In genomic region chr8:45540513-45540912, GRCm38 (mm10) we compare ENCODE assay signal across 22 mouse cellular contexts. TPM values are rescaled to one million over a fixed set of nuclear protein-coding genes. Genes with fewer than 3 reads are reported as not detected.
DNase-seq lines count a peak whose midpoint lies in the region; ATAC-seq and TF ChIP-seq lines count a peak whose summit lies in the region.
"Had no signal": no experiment of that assay in that cellular context is flagged by ENCODE, and none has a peak within 500 bp of the region (broad histone marks: within the 10 kb centered on the region; RNA-seq: fewer than 3 reads in every experiment).

No protein-coding gene starts in this region.

- peaks cover 15% of the 10 kb centered on the region for H3K4me1 ChIP-seq in hindbrain, embryonic 13.5 days (replicated peaks)
- no peaks in the 10 kb centered on the region for H3K4me1 ChIP-seq in hindbrain, embryonic 16.5 days (ENCODE audit: control insufficient read depth, insufficient read depth, low read depth, low read length)
- no peaks in the 10 kb centered on the region for H3K4me1 ChIP-seq in lung, postnatal 0 days (ENCODE audit: insufficient read depth, low read depth, low read length)
- H3K4me1 ChIP-seq in embryonic facial prominence, embryonic 10.5 days = peaks cover 25% of the 10 kb centered on the region
- H3K4me1 ChIP-seq in thymus, adult 2 months (replicated peaks; ENCODE audit: control insufficient read depth, insufficient read depth, low read length) = no peaks in the 10 kb centered on the region
- peaks cover 9% of the 10 kb centered on the region for H3K4me1 ChIP-seq in midbrain, embryonic 13.5 days (replicated peaks)
- H3K4me1 ChIP-seq: stomach, embryonic 15.5 days had no signal

- H3K27me3 ChIP-seq in hindbrain, embryonic 13.5 days = no peaks in the 10 kb centered on the region
- no peaks in the 10 kb centered on the region for H3K27me3 ChIP-seq in hindbrain, embryonic 16.5 days (replicated peaks; ENCODE audit: control insufficient read depth, insufficient read depth, low read length)
- H3K27me3 ChIP-seq in lung, postnatal 0 days (replicated peaks; ENCODE audit: insufficient read depth, low read length) = no peaks in the 10 kb centered on the region
- no peaks in the 10 kb centered on the region for H3K27me3 ChIP-seq in embryonic facial prominence, embryonic 10.5 days (replicated peaks; ENCODE audit: low read depth, poor library complexity, severe bottlenecking)
- no peaks in the 10 kb centered on the region for H3K27me3 ChIP-seq in thymus, adult 2 months (ENCODE audit: control insufficient read depth, insufficient read depth, low read length)
- H3K27me3 ChIP-seq in midbrain, embryonic 13.5 days = no peaks in the 10 kb centered on the region
- H3K27me3 ChIP-seq: midbrain, embryonic 12.5 days; neural tube, embryonic 12.5 days; stomach, embryonic 15.5 days had no signal

- 58% methylated on average over 5 of the region's 5 CpGs for WGBS in hindbrain, embryonic 13.5 days
- 64% methylated on average over 5 of the region's 5 CpGs for WGBS in hindbrain, embryonic 16.5 days
- WGBS in lung, postnatal 0 days = 39% methylated on average over 5 of the region's 5 CpGs
- WGBS in embryonic facial prominence, embryonic 10.5 days = 46% methylated on average over 5 of the region's 5 CpGs
- WGBS in thymus, adult 2 months = 91% methylated on average over 5 of the region's 5 CpGs
- 62% methylated on average over 5 of the region's 5 CpGs for WGBS in midbrain, embryonic 13.5 days

- H3K4me2 ChIP-seq in hindbrain, embryonic 13.5 days = no peak overlapping the region
- no peak overlapping the region for H3K4me2 ChIP-seq in hindbrain, embryonic 16.5 days (ENCODE audit: low read length)
- no peak overlapping the region for H3K4me2 ChIP-seq in lung, postnatal 0 days (replicated peaks; ENCODE audit: low read depth, low read length)
- no peak overlapping the region for H3K4me2 ChIP-seq in midbrain, embryonic 13.5 days (replicated peaks)
- H3K4me2 ChIP-seq: heart, embryonic 11.5 days; midbrain, embryonic 12.5 days; neural tube, embryonic 12.5 days; stomach, embryonic 15.5 days had no signal

- H3K4me3 ChIP-seq in hindbrain, embryonic 13.5 days = no peak overlapping the region
- H3K4me3 ChIP-seq in hindbrain, embryonic 16.5 days (ENCODE audit: low read length) = no peak overlapping the region
- no peak overlapping the region for H3K4me3 ChIP-seq in lung, postnatal 0 days (ENCODE audit: low read depth, low read length)
- H3K4me3 ChIP-seq in embryonic facial prominence, embryonic 10.5 days = no peak overlapping the region
- no peak overlapping the region for H3K4me3 ChIP-seq in thymus, adult 2 months (ENCODE audit: control insufficient read depth, insufficient read depth, low read length)
- no peak overlapping the region for H3K4me3 ChIP-seq in midbrain, embryonic 13.5 days (replicated peaks)
- H3K4me3 ChIP-seq: left cerebral cortex, adult 2 months; midbrain, embryonic 12.5 days; neural tube, embryonic 12.5 days; stomach, embryonic 15.5 days had no signal

- H3K9ac ChIP-seq in hindbrain, embryonic 13.5 days = no peak overlapping the region
- H3K9ac ChIP-seq in hindbrain, embryonic 16.5 days (ENCODE audit: low read depth, low read length) = no peak overlapping the region
- no peak overlapping the region for H3K9ac ChIP-seq in lung, postnatal 0 days (replicated peaks; ENCODE audit: low read depth)
- H3K9ac ChIP-seq in midbrain, embryonic 13.5 days (replicated peaks) = no peak overlapping the region
- H3K9ac ChIP-seq: midbrain, embryonic 12.5 days; neural tube, embryonic 12.5 days; stomach, embryonic 15.5 days had no signal

- H3K36me3 ChIP-seq in hindbrain, embryonic 13.5 days = no peaks in the 10 kb centered on the region
- H3K36me3 ChIP-seq in hindbrain, embryonic 16.5 days (ENCODE audit: control insufficient read depth, insufficient read depth, low read length) = no peaks in the 10 kb centered on the region
- no peaks in the 10 kb centered on the region for H3K36me3 ChIP-seq in lung, postnatal 0 days (ENCODE audit: insufficient read depth, low read length)
- no peaks in the 10 kb centered on the region for H3K36me3 ChIP-seq in embryonic facial prominence, embryonic 10.5 days (replicated peaks)
- H3K36me3 ChIP-seq in thymus, adult 2 months (ENCODE audit: control insufficient read depth, insufficient read depth, low read length) = no peaks in the 10 kb centered on the region
- no peaks in the 10 kb centered on the region for H3K36me3 ChIP-seq in midbrain, embryonic 13.5 days
- H3K36me3 ChIP-seq: midbrain, embryonic 12.5 days; neural tube, embryonic 12.5 days; stomach, embryonic 15.5 days had no signal

- ATAC-seq in hindbrain, embryonic 13.5 days (ENCODE audit: low FRiP score) = no peak
- ATAC-seq in hindbrain, embryonic 16.5 days = no peak
- no peak for ATAC-seq in lung, postnatal 0 days
- no peak for ATAC-seq in midbrain, embryonic 13.5 days
- ATAC-seq: activated CD4-positive, CD25-positive, alpha-beta regulatory T cell, adult 4 months had no signal

- no peak for TF ChIP-seq POLR2A in thymus, adult 2 months (IDR thresholded peaks at IDR 0.05; ENCODE audit: control insufficient read depth, extremely low read depth, insufficient read depth, low read length, poor library complexity)

- TF ChIP-seq EP300 in lung, postnatal 0 days (IDR thresholded peaks at IDR 0.05) = no peak

- H3K27ac ChIP-seq in hindbrain, embryonic 13.5 days = 0 out of 2 replicates have a peak overlapping the region, but pooled peaks have one; percentile 70
- no peak overlapping the region for H3K27ac ChIP-seq in hindbrain, embryonic 16.5 days (ENCODE audit: low read depth, low read length)
- H3K27ac ChIP-seq in lung, postnatal 0 days (ENCODE audit: low read length) = no peak overlapping the region
- no peak overlapping the region for H3K27ac ChIP-seq in embryonic facial prominence, embryonic 10.5 days (replicated peaks)
- H3K27ac ChIP-seq in thymus, adult 2 months (ENCODE audit: control insufficient read depth, insufficient read depth, low read length) = no peak overlapping the region
- no peak overlapping the region for H3K27ac ChIP-seq in midbrain, embryonic 13.5 days
- H3K27ac ChIP-seq: left cerebral cortex, adult 2 months; midbrain, embryonic 12.5 days; neural tube, embryonic 12.5 days; stomach, embryonic 15.5 days had no signal

- H3K9me3 ChIP-seq in hindbrain, embryonic 13.5 days = no peaks in the 10 kb centered on the region
- H3K9me3 ChIP-seq in hindbrain, embryonic 16.5 days (ENCODE audit: control insufficient read depth, low read length) = no peaks in the 10 kb centered on the region
- no peaks in the 10 kb centered on the region for H3K9me3 ChIP-seq in lung, postnatal 0 days (ENCODE audit: low read length)
- no peaks in the 10 kb centered on the region for H3K9me3 ChIP-seq in embryonic facial prominence, embryonic 10.5 days
- no peaks in the 10 kb centered on the region for H3K9me3 ChIP-seq in midbrain, embryonic 13.5 days
- H3K9me3 ChIP-seq: midbrain, embryonic 12.5 days; neural tube, embryonic 12.5 days; stomach, embryonic 15.5 days had no signal

- TF ChIP-seq CTCF in lung, postnatal 0 days (IDR thresholded peaks at IDR 0.05) = no peak
- TF ChIP-seq CTCF in thymus, adult 2 months (IDR thresholded peaks at IDR 0.05; ENCODE audit: borderline replicate concordance, control insufficient read depth, extremely low read depth, insufficient read depth, low read length, poor library complexity) = no peak

- DNase-seq in lung, postnatal 0 days (ENCODE audit: low spot score) = peak; percentile 45
- DNase-seq in lung, postnatal 14 days = no peak
- DNase-seq in embryonic facial prominence, embryonic 10.5 days (ENCODE audit: low spot score) = peak; percentile 18
- DNase-seq in thymus, adult 2 months = no peak
- DNase-seq: cerebellum, adult 2 months; heart, postnatal 10 days; kidney, adult 11 months; kidney, postnatal 14 days; layer of hippocampus, adult 9-11 months; left cerebral cortex, postnatal 4 days; liver; right cerebral cortex, postnatal 25 days; thymus, adult 18-20 months had no signal

RNA-seq across cellular contexts. Expression of gene Sorbs2, which starts 32.9 kb away (rescaled TPM):
- 71.7 and 75.4 TPM in 2 replicates for polyA plus RNA-seq in hindbrain, embryonic 13.5 days (2015; fragmentation: Nextera tagmentation; extraction: Ambion mirVana)
- 40.8 and 53.1 TPM in 2 replicates for polyA plus RNA-seq in hindbrain, embryonic 16.5 days (2015; fragmentation: Nextera tagmentation; extraction: Ambion mirVana)
- 5.8 and 7.0 TPM in 2 replicates for polyA plus RNA-seq in lung, postnatal 0 days (2015; fragmentation: Nextera tagmentation; extraction: Ambion mirVana)
- 23.8 and 25.2 TPM in 2 replicates for polyA plus RNA-seq in embryonic facial prominence, embryonic 10.5 days (2016; fragmentation: Nextera tagmentation; extraction: Ambion mirVana)
- polyA plus RNA-seq in thymus, adult 2 months (2012; rRNA removed) = 2.5 and 9.0 TPM in 2 replicates
- 77.9 and 79.9 TPM in 2 replicates for polyA plus RNA-seq in midbrain, embryonic 13.5 days (2015; fragmentation: Nextera tagmentation; extraction: Ambion mirVana)

Comparison
In these comparisons a context has a peak if more than half of its experiments do, and no peak if none do; other contexts are left out.
1. DNase-seq: peak in lung, postnatal 0 days (single experiment) and embryonic facial prominence, embryonic 10.5 days (single experiment); none in lung, postnatal 14 days (single experiment) and thymus, adult 2 months (single experiment).